21 mouse cellular contexts compared by ENCODE assay signal in the genomic region with DNA sequence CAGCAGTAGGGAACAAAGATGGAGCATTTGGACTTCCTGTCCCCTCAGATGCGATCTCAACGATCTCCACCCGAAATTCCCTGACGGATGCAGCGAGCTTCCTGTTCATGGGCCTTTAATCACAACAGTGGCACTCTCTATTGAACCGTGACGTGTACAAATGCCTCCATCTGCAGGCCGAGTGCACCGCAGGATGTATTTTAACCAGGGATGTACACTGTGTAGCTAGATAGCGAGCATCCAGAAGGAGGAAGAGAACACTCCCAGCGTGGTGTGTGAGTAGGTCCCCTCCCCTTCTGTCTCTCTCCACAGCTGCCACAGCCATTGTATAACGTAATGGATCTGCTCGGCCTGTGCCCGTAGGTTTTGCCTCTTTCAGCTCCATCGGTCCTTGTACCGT. TPM values are rescaled to one million over a fixed set of nuclear protein-coding genes. Genes with fewer than 3 reads are reported as not detected.
DNase-seq lines count a peak whose midpoint lies in the region; ATAC-seq lines count a peak whose summit lies in the region.
"Had no signal": no experiment of that assay in that cellular context is flagged by ENCODE, and none has a peak within 500 bp of the region (broad histone marks: within the 10 kb centered on the region; RNA-seq: fewer than 3 reads in every experiment).

No protein-coding gene starts in this region.

- 60% methylated on average over 16 of the region's 16 CpGs for WGBS in lung, embryonic 16.5 days
- WGBS in kidney, embryonic 16.5 days = 27% methylated on average over 16 of the region's 16 CpGs

- intact Hi-C loops in gastrocnemius, postnatal 14 days (cut with DNase I; ENCODE audit: low total_unique reads) = no loop called here

- peak; percentile 13 to 43 for DNase-seq in adrenal gland, adult (ENCODE audit: inconsistent age in 2 of 2, low spot score in 1 of 2)
- DNase-seq in adrenal gland, postnatal 25 days = no peak
- no peak for DNase-seq in lung, postnatal 25 days (ENCODE audit: low spot score)
- DNase-seq in lung, postnatal 36 days = peak; percentile 6
- DNase-seq in gastrocnemius, postnatal 14 days = no peak
- no peak for DNase-seq in layer of hippocampus, adult 11-12 months (ENCODE audit: low spot score)
- DNase-seq: cerebellum, postnatal 10 days; embryo, embryonic 11 days; gastrocnemius, adult 2 months; heart, adult 2 months; layer of hippocampus, adult 9-11 months; thymus, adult 2 months had no signal

- H3K4me2 ChIP-seq in lung, embryonic 16.5 days (ENCODE audit: low read depth, low read length) = no peak overlapping the region
- no peak overlapping the region for H3K4me2 ChIP-seq in kidney, embryonic 16.5 days (replicated peaks; ENCODE audit: low read depth, low read length)
- H3K4me2 ChIP-seq: midbrain, embryonic 15.5 days had no signal

- H3K9ac ChIP-seq in lung, embryonic 16.5 days (ENCODE audit: low read length) = no peak overlapping the region
- H3K9ac ChIP-seq in kidney, embryonic 16.5 days (replicated peaks; ENCODE audit: low read length) = no peak overlapping the region
- H3K9ac ChIP-seq: midbrain, embryonic 15.5 days had no signal

- H3K27me3 ChIP-seq in lung, embryonic 16.5 days (ENCODE audit: control insufficient read depth, insufficient read depth, low read depth, low read length) = no peaks in the 10 kb centered on the region; the same call in 1 of the 2 replicates
- no peaks in the 10 kb centered on the region for H3K27me3 ChIP-seq in kidney, embryonic 16.5 days (ENCODE audit: insufficient read depth, low read length)
- H3K27me3 ChIP-seq: midbrain, embryonic 15.5 days had no signal

- H3K9me3 ChIP-seq in lung, embryonic 16.5 days (ENCODE audit: control insufficient read depth, low read length) = no peaks in the 10 kb centered on the region
- no peaks in the 10 kb centered on the region for H3K9me3 ChIP-seq in kidney, embryonic 16.5 days (ENCODE audit: low read length)
- H3K9me3 ChIP-seq: midbrain, embryonic 15.5 days had no signal

- H3K27ac ChIP-seq in lung, embryonic 16.5 days (ENCODE audit: low read length) = no peak overlapping the region
- H3K27ac ChIP-seq in kidney, embryonic 16.5 days (ENCODE audit: low read length) = no peak overlapping the region
- H3K27ac ChIP-seq: gastrocnemius, adult 2 months; heart, adult 2 months; macrophage; midbrain, embryonic 15.5 days had no signal

- ATAC-seq in lung, embryonic 16.5 days (ENCODE audit: low read depth) = peak; percentile 26; the same call in 1 of the 2 replicates
- ATAC-seq in kidney, embryonic 16.5 days (ENCODE audit: low FRiP score, low TSS enrichment) = peak; percentile 77
- ATAC-seq: forebrain, embryonic 14.5 days; inflammation-experienced regulatory T-cells, adult 6 months; midbrain, embryonic 15.5 days had no signal

- H3K36me3 ChIP-seq in lung, embryonic 16.5 days (ENCODE audit: control insufficient read depth, insufficient read depth, low read length) = no peaks in the 10 kb centered on the region
- no peaks in the 10 kb centered on the region for H3K36me3 ChIP-seq in kidney, embryonic 16.5 days (ENCODE audit: insufficient read depth, low read length)
- H3K36me3 ChIP-seq: midbrain, embryonic 15.5 days had no signal

- no peaks in the 10 kb centered on the region for H3K4me1 ChIP-seq in lung, embryonic 16.5 days (replicated peaks; ENCODE audit: control insufficient read depth, insufficient read depth, low read length)
- peaks cover 7% of the 10 kb centered on the region; the same call in 1 of the 2 replicates for H3K4me1 ChIP-seq in kidney, embryonic 16.5 days (ENCODE audit: insufficient read depth, low read length)

- no peak overlapping the region for H3K4me3 ChIP-seq in lung, embryonic 16.5 days (ENCODE audit: low read length)
- H3K4me3 ChIP-seq in kidney, embryonic 16.5 days (ENCODE audit: low read length) = no peak overlapping the region
- H3K4me3 ChIP-seq: gastrocnemius, adult 2 months; heart, adult 2 months; midbrain, embryonic 15.5 days had no signal

RNA-seq across cellular contexts. Expression of gene Hrh1, which starts 31.1 kb away (rescaled TPM):
- 1.6 and 2.2 TPM in 2 replicates for total RNA-seq in adrenal gland, postnatal 25 days (2021)
- polyA plus RNA-seq in lung, embryonic 16.5 days (2015; fragmentation: Nextera tagmentation; extraction: Ambion mirVana) = 0.26 TPM in 1 of 2 replicates, not detected in the other
- 0.13 and 0.21 TPM in 2 replicates for polyA plus RNA-seq in kidney, embryonic 16.5 days (2015; fragmentation: Nextera tagmentation; extraction: Ambion mirVana)
- total RNA-seq in gastrocnemius, postnatal 14 days (2021) = under 1 TPM; 0.24 to 0.39 TPM
- total RNA-seq: liver, adult 2 months had no signal
- polyA plus RNA-seq: heart, postnatal 0 days; stomach, embryonic 14.5 days had no signal

Comparison
In these comparisons a context has a peak if more than half of its experiments do, and no peak if none do; other contexts are left out.
1. DNase-seq: peak in adrenal gland, adult (2 of 2) and lung, postnatal 36 days (single experiment); none in adrenal gland, postnatal 25 days (single experiment), lung, postnatal 25 days (single experiment), gastrocnemius, postnatal 14 days (single experiment) and layer of hippocampus, adult 11-12 months (single experiment).